Mouse (Mus musculus) kidney, adult 18-20 months (tissue): ENCODE data around the gene Htr1d.

Experiments
- DNase-seq: peaks from one replicate; pipeline ENCODE4 v3.0.0; 2021

Htr1d gene

DNA sequence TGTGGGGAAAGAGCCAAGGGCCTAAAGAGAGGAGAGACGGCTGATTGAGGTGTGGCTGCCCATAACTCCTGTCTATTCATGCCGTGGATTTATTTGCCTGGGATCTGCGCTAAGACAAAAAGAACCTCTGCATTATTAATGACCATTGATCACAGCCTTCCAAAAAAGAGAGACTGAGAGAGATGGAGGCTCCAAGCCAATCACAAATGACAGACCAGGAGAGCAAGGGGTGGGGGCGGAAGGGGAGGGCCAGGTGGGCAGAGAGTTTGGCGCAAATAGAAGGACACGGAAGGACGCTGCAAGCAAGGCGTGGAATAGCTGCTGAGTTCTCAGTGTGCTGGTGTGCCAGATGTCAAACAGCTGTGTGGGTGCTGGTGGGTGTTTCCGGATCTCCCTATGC lies at the start of gene Htr1d:
Gene Htr1d (plus strand): TSS at position 301 of the 400 bp plus-strand sequence.
- no peak for DNase-seq

DNA sequence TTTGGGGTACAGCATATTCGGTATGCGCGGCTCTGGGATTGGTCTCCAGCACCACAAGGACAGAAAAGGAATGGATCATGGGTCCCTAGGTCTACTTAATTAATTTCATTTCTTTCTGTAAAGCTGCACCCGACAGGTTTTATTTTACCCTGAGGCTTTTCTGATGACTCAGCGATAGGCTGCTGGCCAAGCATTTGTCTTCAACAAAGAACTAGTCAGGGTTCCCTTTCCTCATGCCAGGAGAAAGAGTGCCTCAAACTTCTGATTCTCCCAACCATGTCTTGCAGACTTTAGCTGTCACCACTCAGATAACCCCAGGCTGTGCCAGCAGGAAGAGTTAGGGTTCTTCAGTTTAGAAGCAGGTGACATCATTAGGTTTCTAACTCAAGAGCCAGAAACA lies 46.3 kb upstream of the Htr1d start:
- DNase-seq = no peak

DNA sequence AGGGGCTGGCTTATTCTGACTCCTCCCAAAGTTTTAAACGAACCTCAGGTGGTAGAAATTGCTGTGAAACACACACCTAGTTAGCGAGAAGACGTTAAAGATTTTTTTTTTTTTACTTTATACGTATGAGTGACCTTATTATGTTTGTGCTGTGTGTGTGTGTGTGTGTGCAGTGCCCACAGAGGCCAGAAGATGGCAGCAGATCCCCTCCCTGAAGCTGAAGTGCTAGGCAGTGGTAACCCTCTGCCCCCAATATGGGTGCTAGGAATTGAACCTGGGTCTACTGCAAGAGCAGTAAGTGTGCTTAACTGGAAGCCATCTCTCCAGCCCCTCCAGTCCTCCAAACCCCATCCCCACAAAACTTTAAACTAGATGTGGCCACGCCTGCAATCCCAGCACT lies 40.3 kb upstream of the Htr1d start:
- DNase-seq = no peak

DNA sequence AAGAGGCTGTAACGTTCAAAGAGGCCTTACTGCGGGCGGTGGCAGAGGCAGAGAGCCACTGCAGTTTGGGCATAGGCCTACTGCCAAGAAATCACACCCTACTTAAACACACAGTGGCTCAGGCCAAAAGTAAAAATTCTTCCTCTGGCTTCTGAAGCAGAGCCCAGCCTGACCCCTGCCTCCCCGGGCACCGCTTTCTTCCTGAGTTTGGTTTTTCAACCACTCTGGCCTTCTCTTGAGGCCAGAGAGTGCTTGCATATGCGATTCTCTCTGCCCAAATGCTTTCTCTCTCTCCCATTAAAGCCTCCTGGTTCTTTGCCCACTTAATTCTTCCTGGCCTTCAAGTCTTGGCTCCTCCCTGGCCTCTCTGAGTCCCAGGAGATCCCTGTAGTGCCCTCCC lies 39.5 kb upstream of the Htr1d start:
- no peak for DNase-seq

DNA sequence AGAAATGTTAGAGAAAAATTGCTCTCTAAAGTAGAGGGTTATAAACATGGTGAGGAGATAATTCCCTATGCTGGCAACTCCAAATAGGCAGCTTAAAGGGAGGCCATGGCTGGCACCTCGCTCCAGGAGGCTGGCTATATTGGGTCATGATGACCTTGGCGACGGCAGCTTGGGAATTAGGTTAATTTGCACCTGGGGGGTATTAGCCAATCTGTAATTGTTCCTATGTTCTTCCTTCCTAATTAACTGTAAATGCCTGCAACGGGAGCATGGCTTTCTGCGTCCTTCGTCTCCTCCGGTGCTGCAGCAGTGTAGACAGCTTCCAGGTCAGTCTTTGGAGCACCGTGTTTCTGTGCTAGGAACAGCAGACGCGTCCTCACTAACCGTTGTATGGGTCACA lies 36.1 kb upstream of the Htr1d start:
- peak; percentile 6 for DNase-seq

DNA sequence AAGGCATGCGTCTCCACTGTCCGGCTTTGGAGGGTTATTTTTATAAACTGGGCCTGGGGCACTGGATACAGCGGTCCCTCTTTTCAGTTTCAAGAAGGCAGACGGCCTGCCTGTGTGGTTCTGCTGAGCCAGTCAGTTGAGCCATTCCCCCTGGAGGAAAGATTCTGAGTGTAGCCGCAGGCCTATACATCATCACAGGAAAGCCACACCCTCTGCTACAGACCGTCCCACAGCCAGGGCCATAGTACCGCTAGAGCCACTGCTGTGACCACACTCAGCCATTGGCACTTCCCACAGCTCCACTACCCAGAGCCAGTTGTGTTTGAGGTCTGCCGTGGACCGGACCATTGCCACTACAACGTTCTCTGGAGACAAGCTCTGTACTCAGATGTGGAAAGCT lies 21.5 kb upstream of the Htr1d start:
- no peak for DNase-seq

DNA sequence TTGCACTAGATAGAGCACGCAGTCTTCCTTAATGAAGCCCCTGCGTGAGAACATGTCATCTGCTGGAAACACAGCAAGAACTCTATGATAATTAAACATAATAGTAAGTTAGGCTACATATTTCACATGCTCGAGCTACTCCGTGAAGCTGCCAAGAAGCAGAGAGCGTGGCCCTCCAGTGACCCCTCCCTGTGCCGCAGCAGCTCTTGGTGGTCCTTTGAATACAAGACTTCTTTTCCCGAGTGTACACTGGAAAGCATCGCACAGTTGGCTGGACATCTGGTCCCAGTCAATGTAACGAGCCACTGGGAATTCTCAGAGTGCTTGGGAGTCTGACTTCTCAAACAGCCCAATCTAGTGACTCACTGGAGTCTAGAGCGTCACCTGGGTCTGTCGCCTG lies 15.5 kb upstream of the Htr1d start:
- no peak for DNase-seq

DNA sequence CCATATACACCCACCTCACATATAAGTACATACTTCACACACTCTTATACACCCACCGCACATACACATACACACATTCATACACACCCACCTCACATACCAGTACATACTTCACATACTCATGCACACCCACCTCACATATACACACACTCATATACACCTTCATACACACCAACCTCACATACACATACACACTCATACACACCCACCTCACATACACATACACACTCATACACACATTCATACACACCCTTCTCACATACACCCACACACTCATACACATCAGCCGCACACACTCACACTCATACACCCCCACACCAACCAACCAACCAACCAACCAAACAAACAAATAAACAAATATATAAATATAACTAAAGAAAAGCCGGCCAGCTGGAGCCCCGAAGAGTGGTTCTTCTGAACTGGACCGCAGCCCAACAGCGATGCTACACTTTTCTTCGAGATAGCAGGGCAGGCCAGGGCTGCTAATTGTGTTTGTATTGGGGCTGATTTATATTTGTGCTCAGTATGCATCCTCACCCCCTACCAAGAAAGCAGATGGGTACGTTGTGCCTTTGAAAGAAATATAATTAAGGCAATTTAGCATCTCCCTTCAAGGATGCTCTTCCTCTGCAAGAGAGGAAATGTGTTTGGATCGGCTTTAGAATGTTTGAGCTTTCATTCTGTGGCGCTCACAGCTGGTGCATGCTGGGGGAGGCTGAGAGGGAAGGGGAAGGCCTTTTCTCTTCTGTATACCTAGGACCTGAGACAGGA lies 11.1 kb upstream of the Htr1d start:
- DNase-seq = no peak

DNA sequence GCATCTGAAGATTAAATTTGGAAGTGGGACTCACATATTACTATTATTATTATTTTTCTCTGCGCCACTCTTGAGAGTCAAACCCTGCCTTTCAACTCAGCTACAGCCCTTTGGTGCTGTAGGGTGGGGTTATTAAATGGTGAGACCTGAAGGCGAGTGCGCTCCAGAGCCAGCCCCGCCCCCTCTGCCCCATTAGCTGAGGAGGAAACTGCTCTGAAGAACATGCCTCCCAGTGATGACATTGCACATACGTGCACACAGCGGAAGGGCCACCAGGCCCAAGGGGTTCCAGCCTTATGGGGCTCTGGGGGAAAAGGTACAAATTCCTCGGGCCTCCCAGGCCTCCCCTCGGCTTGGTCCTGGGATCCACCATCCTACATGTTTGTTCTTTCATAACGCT lies 7.8 kb upstream of the Htr1d start:
- DNase-seq = no peak

DNA sequence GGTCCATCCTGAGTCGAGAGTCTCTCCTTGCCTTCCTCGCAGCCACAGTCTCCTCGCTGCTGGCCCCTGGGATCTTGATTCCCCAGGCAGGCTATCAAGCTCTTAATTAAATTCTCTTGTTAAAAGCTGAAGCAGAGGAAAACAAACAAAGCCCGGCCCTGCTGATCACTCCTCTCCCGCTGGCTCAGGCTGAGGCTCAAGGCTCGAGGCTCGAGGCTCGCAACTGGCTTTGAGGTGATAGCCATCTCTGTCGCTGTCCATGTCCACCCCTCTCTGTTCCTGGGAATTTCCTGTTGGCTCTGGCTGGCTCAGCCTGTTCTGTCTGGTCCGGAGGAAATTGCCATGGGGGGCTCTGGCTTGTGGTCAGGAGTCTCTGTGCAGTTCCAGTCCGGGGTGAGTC lies 4.4 kb upstream of the Htr1d start:
- no peak for DNase-seq

DNA sequence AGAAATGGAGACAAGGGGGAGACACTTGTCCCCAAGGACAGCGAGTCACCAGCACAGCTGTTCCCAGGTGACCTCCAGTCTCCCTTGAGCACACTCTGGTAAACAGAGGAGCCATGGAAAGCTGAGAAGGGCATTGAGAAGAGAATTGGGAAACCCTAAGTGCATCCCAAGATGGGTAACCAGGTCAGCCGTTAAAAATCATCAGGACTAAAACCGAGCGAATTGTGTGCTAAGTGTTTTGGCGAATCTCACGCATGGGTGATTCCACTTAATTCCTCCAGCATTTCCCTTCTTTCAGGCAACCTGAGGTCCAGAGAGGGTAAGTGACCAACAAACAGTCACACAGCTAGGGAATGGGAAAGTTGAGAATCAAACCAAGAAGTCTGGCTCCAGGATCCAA lies 3.9 kb upstream of the Htr1d start:
- no peak for DNase-seq

DNA sequence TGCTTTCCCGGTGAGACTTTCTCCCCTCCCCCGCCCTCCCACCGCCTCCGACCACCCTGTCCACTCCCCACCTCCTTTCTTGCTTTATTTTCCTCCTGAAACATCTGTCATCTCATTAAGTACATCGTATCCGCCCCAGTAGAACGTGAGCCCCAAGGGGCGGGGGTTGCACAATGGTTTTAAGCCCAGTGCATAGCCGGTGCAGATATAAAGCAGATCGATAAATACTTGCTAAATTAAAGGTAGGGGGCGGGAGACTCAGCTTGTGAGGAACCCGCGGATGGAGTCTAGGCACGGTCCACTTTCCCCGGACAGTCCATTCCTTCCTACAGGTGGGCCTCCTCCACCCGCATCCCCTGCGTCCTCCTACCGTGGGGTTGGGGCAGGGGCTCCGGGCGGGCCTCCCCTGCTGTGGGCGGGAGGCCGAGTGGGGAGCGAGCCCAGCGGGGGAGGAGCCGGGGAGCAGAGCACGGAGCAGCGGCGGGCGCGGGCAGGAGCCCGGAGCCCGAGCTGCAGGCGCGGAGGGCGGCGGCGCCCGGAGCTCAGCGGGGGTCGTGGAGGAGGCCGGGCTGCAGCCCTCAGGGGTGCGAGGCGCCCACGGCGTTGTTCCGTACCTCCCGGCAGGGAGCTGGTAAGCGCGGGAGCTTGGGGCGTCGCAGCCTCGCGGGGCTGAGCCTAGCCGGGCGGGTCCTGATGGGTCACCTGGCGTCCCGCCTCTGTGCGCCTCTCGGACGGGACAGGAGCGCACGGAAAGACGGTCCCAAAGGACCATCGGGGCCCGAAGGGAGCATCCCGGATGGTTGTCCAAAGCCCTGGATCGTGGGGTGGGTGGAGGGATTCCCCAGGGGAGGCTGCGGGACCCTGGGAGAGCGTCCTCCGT lies 1.0 kb downstream of the Htr1d start:
- no peak for DNase-seq

DNA sequence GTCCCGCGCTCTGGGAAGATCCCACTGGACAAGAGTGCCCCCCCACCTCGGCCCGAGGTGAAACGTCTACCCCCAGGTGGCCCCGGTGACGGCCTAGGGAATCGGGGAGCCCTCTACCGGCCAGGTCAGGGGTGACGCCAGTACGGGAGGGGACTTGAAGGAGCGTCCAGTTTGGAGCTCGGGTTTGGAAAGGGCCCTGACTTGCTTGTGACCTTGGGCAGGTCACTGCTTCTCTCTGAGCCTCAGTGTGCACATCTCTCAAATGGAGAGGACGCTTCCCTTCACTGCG lies 1.6 kb downstream of the Htr1d start:
- DNase-seq = peak; percentile 32

DNA sequence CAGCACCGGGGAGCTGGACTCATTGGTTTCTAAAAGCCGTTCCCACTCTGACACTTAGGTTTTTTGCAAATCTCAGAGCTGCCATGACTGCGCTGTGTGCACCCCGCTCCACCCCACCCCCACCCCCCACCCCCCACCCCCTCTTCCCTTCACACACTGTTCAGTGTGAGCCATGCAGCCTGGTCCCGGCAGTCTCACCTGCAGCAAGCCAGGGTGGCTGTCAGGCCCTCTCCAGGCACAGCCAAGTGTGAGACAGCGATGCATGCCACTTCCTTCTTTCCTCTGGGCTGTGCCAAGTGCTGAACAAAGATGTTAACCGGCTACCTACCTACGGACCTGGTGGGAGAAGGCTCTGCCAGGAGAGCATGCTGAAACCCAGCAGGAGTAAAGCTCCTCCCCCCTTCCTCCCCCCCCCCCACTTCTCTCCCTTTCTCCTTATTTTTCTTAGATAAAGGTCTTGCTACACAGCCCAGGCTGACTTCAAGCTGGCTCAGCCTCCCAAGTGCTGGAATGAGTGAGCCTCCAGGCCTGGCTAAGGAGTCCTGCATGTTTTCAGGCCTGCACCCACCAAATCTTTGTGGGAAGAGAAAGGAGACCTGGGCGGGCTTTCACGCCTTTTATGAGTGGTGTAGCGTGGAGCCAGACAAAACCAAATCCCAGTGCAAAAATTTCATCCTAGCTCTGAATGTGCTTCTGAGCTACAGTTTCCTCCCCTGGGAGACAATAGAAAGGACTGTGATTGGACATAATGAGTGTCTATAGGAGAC lies 7.5 kb downstream of the Htr1d start:
- no peak for DNase-seq

DNA sequence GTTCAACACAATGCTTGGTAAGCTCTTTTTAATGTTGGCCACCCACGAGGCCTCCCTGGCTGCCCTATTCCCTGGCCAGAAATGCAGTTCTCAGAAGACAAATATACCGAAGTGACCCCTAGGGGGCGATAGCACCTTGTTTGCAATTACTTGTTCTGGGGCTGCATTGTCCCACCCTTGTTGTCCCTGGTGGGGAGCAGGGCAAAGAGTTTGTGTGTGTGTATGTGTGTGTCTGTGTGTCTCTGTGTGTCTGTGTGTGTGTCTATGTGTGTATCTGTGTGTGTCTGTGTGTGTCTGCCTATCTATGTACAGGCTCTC lies 8.0 kb downstream of the Htr1d start:
- peak; percentile 61 for DNase-seq

DNA sequence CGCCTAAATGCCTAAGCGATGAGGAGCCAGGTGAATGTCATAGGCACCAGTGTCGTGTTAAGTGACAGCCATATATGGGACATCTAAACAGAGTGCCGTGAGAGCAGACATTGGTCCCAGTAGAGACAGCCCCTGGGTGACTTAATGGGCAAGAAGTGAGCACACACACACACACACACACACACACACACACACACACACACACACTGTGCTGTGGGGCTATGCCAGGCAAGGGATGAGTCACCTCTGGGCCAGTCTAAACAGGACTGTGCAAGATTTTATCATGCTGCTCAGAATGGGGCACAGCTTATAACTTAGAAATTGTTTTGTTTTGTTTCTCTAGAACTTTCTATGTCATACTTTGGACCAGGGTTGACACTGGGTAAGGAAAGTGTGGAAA lies 10.7 kb downstream of the Htr1d start:
- no peak for DNase-seq

DNA sequence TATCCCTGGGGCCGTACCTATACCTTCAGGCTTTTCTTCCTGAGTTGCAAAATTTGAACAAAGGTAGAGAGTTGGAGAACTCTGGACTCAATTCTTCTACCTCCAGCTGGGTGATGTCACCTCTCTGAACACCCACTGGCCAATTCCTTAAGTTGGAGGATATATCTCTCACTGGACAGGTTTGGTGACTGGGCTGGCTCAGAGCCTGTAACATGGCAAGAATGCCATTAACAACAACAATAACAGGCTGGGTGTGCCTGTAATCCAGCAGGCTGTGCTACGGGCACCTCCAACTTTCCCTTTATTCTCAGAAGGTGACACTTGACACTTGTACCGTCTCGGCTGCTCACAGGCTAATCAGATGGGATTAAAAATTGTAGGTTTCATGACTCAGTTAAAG lies 15.8 kb downstream of the Htr1d start:
- no peak for DNase-seq

DNA sequence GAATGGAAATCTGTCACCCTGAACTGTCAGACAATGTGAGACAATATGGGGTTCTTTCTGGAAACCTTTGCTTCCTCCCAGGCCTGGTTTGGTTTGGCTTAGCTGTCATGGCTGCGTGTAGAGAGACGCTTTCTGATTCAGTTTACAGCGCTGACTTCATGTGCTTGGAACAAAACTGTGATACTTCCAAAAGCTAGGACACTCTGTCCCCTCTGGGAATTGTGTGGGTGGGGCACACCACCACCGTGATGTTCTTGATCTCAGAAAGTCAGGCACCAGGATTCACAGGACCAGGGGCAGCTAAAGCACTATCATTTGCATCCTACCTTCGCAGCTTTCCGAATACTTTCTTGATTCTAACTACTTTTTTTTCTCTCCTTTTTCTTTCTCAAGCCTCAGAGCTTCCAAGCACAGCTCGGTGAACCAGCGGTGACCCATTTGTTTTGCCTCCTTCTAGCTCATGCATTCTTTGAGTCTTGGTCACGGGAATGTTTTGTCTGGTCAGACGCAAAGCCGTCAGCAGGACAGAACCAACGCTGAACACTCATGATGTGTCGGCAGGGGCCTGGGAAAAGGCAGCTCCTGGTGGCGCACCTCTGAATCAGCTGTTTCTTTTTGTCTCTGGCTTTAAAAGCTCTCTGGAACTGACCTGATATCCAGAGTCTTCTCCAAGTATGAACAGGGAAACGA lies 18.2 kb downstream of the Htr1d start:
- DNase-seq = no peak

DNA sequence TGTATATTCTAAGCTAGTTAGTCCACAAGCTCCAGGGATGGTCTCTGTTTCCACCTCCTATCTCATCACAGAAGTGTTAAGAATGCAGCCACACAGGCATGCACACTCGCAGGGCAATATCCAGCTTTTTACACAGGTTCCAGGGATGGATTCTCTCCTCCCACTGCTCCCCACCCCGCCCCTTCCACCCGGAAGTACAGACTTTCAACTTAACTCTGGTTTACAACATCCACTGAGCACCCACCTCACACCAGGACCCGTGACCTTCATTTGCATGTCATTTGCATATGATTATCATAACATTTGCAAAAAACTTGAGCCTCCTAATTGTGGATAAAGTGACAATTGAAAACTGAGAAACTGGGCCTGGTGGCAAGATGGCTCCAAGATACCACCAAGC lies 21.2 kb downstream of the Htr1d start:
- DNase-seq = no peak

DNA sequence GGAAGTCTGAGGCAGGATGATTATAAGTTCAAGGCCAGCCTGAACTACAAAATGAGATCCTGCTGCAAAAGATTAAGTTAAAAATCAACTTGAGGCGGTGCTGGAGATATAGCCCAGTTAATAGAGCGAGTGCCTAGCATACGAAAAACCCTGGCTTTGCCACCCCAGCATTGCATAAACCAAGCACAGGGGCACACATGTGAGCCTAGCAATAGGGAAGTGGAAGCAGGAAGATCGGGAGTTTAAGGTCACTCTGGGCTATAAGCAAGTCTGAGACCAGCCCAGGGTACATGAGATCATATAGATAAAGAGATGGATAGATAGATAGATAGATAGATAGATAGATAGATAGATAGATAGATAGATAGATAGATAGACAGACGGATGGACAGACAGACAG lies 26.5 kb downstream of the Htr1d start:
- DNase-seq = no peak

DNA sequence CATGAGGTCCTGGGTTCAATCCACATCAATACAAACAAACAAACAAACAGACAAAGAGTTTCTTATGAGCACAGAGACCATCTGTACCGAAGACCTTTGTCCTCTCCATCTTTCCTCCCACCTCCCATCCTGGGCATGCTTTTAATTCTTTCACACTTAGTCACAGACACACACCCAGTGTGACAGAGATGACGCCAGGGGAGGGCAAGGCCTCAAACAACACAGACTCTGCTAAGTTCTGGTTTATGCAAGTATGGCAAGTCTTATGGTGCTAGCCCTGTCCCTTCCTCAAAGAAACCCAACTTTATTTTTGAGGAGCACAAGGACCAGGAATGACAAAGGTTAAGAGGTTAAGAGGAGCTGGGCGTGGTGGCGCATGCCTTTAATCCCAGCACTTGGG lies 26.9 kb downstream of the Htr1d start:
- DNase-seq = no peak

DNA sequence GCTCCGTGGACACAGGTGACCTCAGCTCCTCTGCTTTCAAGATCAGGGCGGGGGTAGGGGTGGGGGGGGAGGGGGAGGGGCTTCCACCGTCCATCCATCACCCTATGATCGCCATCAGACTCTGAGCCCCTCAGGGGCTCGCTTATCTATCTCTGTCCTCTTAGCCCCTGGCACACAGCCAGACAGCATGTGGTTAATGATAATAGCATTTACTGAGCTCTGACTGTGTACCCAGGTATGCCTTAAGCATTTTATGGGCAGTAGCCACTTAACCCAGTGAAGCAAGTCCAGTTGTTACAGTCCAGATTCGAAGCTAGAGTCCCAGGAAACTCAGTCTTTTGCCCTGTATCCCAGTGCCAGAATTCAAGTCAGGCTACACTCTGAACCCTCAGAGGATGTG lies 28.2 kb downstream of the Htr1d start:
- DNase-seq = peak; percentile 36

DNA sequence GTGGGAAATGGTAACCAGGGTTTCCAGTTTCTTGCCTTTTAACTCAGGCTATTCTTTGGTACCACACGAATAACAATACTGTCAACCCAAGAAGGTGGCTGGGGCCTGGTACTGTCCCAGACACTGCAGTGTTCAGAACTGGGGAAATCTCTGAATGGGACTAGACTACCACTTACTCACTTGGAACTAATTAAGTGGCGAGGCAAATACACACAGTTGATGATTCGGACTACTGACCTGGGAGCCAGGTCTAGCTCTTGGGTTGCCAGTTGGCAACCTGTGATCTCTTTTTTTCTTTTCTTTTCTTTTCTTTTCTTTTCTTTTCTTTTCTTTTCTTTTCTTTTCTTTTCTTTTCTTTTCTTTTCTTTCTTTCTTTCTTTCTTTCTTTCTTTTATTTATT lies 29.0 kb downstream of the Htr1d start:
- no peak for DNase-seq

DNA sequence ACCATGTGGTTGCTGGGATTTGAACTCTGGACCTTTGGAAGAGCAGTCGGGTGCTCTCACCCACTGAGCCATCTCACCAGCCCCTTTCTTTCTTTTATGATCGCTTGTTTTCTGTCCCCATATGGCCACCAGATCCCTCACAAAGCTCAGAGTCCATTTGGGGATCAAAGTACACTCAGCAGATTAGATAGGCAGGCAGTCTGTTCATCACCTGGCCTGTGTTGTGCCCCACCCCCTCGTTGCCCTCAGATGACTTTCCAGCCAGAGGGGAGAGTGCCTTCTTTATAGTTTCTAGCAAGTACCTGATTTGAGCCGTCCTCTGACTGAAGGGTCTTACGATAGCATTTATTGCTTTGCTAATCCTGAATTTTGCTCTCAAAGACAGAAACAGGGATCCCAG lies 29.5 kb downstream of the Htr1d start:
- DNase-seq = peak; percentile 19
